Mouse (Mus musculus): Measurements from ENCODE around the gene Tal1. TPM values are rescaled to one million over a fixed set of nuclear protein-coding genes. Genes with fewer than 3 reads are reported as not detected.

Tal1 gene
- 1 to 10 TPM; 2.1 to 2.4 TPM for total RNA-seq (2021)
- long read RNA-seq, experiment 1, partial matches to known transcripts = 0 of 1 reads
- long read RNA-seq, experiment 1, other reads (novel, unspliced or antisense) = 1 of 1 reads
- long read RNA-seq, experiment 2, partial matches to known transcripts = 0 of 1 reads
- long read RNA-seq, experiment 2, other reads (novel, unspliced or antisense) = 1 of 1 reads

GRCm38 (mm10) chr4:115056371-115056920 is at the start of gene Tal1:
TSS of gene Tal1 (plus strand) at chr4:115056426.
- DNase-seq = peak in 1 of 2 experiments; percentile 33

- DNase-seq = no peak
Measured at GRCm38 (mm10) chr4:115014276-115014675, 42.0 kb upstream of the Tal1 start.

DNA sequence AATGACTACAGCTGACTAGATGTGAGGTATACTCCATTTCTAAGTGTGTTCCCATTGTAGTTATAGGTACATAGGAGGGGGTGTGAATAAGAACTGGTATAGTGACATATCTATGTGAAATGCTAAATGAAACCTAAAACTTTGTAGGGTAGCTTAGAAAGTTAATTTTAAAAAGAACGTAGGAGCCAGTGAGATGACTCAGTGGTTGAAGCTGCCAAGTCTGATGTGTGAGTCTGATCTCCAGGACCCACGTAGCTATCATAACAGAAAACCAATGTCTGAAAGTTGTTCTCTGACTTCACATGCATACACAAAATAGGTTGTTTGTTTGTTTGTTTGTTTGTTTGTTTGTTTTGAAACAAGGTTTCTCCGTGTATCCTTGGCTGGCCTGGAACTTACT is 36.2 kb upstream of the Tal1 start:
- DNase-seq = no peak

DNA sequence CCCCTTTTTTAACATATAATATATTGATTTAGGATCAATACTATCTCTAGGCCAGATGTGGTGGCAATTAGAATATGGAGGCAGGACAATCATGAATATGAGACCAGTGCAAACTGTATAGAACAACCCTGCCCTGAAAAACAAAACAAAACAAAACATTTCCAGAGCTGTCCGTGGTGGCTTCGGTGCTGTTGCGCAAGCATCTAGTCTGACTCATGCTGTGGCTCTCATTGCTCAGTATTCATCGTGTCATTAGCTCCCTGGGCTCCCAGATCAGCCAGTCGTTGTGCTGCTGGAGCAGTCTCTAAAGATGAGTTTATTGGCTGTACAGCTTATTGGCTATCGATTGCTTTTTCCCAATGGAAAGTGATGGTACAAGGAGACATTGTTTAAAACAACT is 21.2 kb upstream of the Tal1 start:
- DNase-seq = peak; percentile 64 to 67

- peak; percentile 17 to 55 for DNase-seq
Measured at GRCm38 (mm10) chr4:115038242-115038641, 18.0 kb upstream of the Tal1 start.

DNA sequence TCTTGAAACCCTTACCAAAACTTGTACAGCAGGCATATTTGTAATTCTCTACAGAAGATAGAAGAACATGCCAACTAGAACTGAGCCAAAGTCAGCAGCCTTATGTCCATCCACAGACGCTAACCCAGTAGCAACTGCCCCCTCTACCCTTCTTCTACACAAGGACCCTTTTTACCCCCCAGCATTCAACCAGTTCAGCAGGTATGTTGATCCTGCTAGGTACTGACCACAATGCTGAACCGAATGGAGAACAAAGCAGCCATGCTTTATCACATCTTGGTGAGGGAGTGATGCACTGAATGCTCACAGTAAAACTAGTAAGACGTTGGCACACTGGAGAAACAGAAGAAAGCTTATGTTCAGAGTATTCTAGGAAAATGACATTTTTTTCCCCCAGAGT is 10.6 kb upstream of the Tal1 start:
- DNase-seq = no peak

DNA sequence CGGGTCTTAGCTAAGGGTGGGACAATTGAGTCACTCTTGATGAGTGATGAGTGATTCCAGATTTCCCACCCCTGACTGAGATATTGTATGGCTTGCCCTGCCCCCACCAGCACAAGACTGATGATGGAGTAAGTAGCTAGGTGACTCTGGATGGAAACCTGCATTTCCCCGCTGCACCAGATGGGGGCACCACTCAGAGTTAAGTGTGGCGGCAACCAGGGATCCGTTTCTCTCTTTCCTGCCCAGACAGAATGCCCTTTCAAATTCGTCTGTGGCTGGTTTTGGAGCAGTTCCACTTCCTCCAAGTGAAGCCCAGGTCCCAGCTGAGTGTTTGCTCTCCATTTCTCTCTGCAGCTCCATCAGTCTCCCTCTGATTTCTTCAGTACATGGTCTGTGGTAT is 8.5 kb upstream of the Tal1 start:
- DNase-seq = peak; percentile 58 to 67

DNA sequence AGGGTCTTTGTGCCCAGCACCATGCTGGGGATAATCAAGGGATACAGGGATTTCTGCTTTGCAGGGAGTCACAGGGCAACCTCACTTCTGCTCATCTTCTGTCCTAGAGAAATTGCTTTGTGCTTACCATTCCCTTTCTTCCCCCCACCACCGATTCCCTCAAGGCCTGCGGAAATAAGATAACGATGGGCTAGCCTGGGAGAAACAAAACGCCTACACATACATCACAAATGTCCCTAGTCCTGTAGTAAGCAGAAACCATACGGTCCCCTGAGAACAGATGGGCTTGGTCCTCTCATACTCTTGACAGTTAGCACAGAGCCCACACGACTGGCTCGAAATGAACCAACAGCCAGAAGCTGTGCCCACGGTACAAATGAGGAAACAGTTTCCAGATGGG is 8.0 kb upstream of the Tal1 start:
- no peak for DNase-seq

DNA sequence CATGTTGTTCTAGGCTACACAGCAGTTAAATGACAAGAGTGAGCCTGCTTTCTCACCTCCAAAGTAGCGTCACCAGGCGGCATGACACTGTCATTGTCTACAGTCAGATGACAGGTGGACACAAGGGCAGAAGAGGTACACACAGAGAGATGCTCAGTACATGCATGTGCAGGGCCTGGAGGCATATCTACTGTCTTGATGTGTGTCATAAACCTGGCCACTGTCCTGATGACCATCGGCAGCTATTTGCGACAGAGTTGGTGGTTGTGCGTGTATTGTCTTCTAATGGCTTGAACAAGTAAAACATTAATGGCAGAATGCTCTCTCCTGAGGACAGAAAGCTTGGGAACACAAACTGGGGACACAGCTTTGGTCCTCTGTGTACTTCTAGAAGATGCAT is 5.0 kb upstream of the Tal1 start:
- DNase-seq = no peak

- peak; percentile 74 to 81 for DNase-seq
Measured at GRCm38 (mm10) chr4:115052343-115053005, 3.8 kb upstream of the Tal1 start.

GRCm38 (mm10) chr4:115055044-115055443 is 1.2 kb upstream of the Tal1 start:
- DNase-seq = no peak

GRCm38 (mm10) chr4:115055691-115056090 is 535 bp upstream of the Tal1 start:
- DNase-seq = no peak

GRCm38 (mm10) chr4:115056921-115057673 is 871 bp downstream of the Tal1 start:
- DNase-seq = peak; percentile 58 to 66

DNA sequence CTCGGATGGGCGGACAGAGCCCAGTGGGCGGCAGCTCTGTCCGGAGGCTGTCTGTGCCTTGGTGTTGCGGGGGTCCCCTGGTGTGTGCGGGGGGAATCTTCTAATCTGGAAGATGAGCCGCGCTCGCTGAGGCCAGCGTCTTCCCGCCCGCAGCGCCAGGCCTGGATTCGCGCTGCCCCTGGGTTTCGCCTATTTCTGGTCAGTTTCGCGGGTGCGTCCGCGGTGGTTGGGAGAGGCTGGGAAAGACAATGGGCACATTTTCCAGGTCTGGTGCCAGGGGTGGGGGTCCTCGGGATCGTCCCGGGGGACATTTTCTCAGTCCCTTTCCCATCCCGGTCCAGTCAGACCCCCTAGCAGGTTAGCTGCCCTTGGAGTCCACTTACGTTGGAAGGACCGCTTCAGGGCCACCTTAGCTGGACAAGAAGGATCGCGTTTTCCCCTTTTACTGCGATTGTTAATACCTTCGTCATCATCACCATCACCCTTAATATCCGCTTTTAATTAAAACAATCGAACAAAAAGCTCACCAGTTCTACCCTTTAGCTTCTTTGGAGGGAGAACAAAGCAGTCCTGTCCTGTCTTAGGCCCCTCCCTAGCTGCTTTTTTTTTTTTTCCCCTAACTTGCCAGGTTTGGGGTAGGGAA is 1.6 kb downstream of the Tal1 start:
- DNase-seq = no peak

DNA sequence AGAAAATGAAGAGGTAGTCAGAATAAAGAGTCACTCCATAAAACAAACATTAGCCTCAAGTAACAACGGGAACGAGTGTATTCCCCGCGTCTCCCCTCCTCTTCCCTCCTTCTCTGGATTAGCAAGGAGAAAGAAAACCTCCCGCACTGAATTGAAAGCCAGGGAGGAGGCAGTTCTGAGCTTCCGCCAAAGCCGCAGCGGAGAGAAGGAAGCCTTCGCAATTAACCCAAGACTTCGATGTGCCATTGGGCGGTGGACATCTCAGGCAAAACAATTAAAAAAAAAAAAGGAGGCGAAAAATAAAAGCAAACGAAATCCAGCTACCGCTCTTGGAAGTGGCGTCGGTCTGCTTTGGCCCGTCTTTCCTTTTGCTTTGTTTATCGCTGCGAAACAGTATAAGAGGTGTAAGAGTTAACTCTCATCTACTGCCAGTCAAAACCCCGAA is 2.1 kb downstream of the Tal1 start:
- DNase-seq = peak in 1 of 2 experiments; percentile 12

DNA sequence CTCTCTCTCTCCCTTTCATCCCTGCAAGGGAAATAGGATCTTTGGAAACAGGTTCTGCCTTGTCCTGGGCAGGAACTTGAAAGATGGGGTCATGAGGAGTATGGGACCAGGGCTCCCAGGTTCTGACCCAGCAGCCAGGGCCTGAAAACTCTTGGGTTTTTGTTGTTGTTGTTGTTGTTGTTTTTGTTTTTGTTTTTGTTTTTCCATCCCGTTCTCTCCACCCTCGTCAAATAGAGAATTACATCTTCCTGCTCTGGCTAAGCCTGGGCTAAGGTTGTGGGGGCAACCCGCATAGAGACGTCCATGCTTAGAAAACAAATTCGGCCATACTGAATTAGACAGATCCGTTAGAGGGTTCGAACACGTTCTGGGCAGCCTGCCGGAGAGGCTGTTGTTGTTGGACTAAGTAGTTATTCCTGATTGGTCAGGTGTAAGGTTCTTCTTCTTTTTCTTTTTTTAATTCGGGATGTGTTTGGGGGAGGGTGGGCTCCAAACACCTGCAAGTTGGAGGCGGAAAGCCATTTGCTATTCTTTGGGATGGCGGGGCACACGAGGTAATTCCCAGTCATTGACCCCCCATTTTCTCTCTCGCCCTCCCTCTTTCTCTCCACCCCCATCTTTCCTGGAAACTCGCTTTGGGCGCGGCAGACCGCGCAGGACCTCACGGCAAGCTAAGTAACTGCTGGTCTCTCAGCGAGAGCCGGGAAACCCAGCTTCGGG is 2.8 kb downstream of the Tal1 start:
- no peak for DNase-seq

GRCm38 (mm10) chr4:115059871-115060270 is 3.6 kb downstream of the Tal1 start:
- peak in 1 of 2 experiments; percentile 32 for DNase-seq

DNA sequence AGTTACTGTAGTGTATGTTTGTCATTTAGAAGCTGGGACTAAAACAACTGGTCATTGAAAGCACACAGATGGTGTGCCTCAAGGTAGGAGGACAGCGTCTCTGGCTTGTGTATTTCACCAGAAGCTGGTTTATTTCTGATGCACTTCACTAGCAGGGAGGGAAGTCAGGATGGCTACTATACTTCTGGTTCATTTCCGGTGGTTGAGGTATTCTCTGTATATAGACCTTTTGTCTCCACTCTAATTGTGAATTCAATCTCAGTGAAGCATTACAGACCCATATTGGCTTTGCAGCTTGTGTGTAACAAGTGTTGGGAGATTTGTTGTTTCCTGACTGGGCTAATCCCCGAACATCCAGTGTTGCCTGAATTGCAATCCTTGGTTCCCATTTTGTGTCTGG is 4.5 kb downstream of the Tal1 start:
- DNase-seq = no peak

DNA sequence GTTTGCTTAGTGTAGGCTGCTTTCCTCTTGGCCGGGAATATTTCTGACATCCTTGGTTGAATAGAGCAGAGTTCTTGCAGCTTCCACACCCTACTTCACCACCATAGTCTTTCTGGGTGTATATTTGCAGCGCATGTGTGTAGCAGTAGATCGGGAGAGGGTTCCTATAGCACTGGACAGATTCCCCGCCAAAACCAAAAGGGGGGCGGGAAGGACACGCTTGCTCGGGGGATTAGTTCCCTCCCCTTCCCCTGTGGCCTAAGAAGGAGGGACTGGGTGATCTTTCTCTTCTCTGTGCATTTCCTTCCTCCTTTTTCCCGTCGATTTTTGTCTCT is 6.3 kb downstream of the Tal1 start:
- DNase-seq = no peak

DNA sequence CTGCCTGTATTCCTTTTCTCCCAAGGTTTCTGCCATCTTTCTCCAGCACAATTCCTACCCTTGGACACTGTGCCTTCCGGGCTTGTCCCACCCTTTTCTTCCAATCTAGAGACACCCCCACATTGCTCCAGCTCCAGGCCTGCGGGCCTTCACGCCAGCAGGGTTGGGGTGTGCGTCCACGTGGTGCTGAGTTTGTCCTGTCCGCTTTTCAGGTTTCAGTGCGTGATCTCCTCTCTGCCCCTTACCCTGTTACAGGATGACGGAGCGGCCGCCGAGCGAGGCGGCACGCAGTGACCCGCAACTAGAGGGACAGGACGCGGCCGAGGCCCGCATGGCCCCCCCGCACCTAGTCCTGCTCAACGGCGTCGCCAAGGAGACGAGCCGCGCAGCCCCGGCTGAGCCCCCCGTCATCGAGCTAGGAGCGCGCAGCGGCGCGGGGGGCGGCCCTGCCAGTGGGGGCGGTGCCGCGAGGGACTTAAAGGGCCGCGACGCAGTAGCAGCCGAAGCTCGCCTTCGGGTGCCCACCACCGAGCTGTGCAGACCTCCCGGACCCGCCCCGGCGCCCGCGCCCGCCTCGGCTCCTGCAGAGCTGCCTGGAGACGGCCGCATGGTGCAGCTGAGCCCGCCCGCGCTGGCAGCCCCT is 6.8 kb downstream of the Tal1 start:
- peak; percentile 32 to 53 for DNase-seq

GRCm38 (mm10) chr4:115063518-115064239 is 7.5 kb downstream of the Tal1 start:
- no peak for DNase-seq

All from adrenal gland, postnatal 36 days (tissue).